Mouse (Mus musculus): Measurements from ENCODE around the gene Arel1.

GRCm38 (mm10) chr12:84885107-84885876, 85.4 kb downstream of the Arel1 start:
- TF ChIP-seq CTCF (IDR thresholded peaks at IDR 0.05; ENCODE audit: low read depth), result no peak
- TF ChIP-seq EP300 (IDR thresholded peaks at IDR 0.05; ENCODE audit: low read depth), result no peak
